Comparison of ENCODE assay signal across 8 mouse cellular contexts in the genomic region with DNA sequence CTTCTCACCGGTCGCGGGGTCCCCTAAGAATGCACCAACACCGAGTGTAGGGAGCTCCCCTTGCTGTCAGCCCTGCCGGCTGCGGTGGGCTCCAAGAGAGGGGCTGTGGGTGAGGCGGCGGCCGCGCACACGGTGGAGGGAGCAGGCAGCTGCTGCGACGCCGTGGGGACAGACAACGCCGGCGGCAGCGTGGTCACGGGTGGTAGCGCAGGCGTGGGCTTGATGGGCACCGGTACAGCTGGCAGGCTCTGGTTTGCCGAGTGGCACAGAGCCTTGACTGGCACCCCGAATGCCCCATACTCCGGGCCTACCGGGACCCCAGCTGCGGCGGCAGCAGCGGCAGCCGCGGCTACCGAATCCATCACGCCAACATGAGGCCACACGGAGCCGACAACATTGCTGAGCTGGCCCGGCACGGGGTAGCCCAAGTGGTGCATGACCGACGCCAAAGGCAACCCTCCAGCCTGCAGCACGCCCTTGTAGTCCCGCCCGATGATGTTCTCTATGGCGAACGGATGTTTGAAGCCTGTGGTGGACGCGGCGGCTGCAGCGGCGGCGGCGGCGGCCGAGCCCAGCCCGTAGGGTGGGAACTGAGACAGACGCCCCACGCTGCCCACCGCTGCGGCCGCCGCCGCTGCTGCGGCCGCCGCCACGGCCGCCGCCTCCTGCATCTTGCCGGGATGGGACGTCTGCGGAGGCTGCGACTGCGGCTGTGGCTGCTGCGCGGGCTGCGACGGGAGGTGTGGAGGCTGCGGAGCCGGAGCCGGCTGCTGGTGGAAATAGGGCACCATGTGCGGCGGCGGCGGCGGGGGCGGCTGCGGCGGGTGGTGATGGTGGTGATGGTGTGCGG. TPM values are rescaled to one million over a fixed set of nuclear protein-coding genes. Genes with fewer than 3 reads are reported as not detected.
DNase-seq lines count a peak whose midpoint lies in the region; ATAC-seq and TF ChIP-seq lines count a peak whose summit lies in the region.

No protein-coding gene starts in this region.

- peak; percentile 28 for DNase-seq in gastrocnemius, adult 2 months
- no peak for DNase-seq in gastrocnemius, postnatal 14 days
- peak; percentile 25 for DNase-seq in urinary bladder, adult 2 months (ENCODE audit: low spot score)
- DNase-seq in urinary bladder, postnatal 4 days (ENCODE audit: low spot score in 2 of 2): no peak
- DNase-seq in heart, postnatal 0 days (ENCODE audit: low spot score): no peak
- DNase-seq in cerebellum, adult 9-11 months: no peak

- under 1% methylated on average over 86 of the region's 88 CpGs for WGBS in heart, postnatal 0 days
- WGBS in limb, embryonic 12.5 days: 1% methylated on average over 81 of the region's 88 CpGs
- under 1% methylated on average over 87 of the region's 88 CpGs for WGBS in olfactory bulb, adult 2 months

- no peak overlapping the region for H3K9ac ChIP-seq in heart, postnatal 0 days (replicated peaks; ENCODE audit: low read depth, low read length)
- peak overlapping the region; percentile 53; the same call in 1 of the 2 replicates for H3K9ac ChIP-seq in limb, embryonic 12.5 days (replicated peaks)

- no peaks in the 10 kb centered on the region for H3K9me3 ChIP-seq in heart, postnatal 0 days (replicated peaks; ENCODE audit: control insufficient read depth, low read length)
- no peaks in the 10 kb centered on the region for H3K9me3 ChIP-seq in limb, embryonic 12.5 days

- TF ChIP-seq EP300 in heart, postnatal 0 days (IDR thresholded peaks at IDR 0.05; ENCODE audit: low read depth): no peak

- peak overlapping the region; percentile 66 for H3K4me2 ChIP-seq in heart, postnatal 0 days (ENCODE audit: low read depth, low read length)
- H3K4me2 ChIP-seq in limb, embryonic 12.5 days: peak overlapping the region; percentile 77

- TF ChIP-seq CTCF in gastrocnemius, adult 2 months (IDR thresholded peaks at IDR 0.05): no peak
- no peak for TF ChIP-seq CTCF in heart, postnatal 0 days (IDR thresholded peaks at IDR 0.05; ENCODE audit: low read depth)
- no peak for TF ChIP-seq CTCF in olfactory bulb, adult 2 months (IDR thresholded peaks at IDR 0.05; ENCODE audit: insufficient read depth, low read depth, low read length)

- no peak for ATAC-seq in heart, postnatal 0 days (ENCODE audit: insufficient read depth, low read depth)
- ATAC-seq in limb, embryonic 12.5 days (ENCODE audit: insufficient number of reproducible peaks, insufficient read depth, low FRiP score, low TSS enrichment, low read depth): peak; percentile 37; the same call in 1 of the 2 replicates

- H3K36me3 ChIP-seq in heart, postnatal 0 days (replicated peaks; ENCODE audit: control insufficient read depth, insufficient read depth, low read length): no peaks in the 10 kb centered on the region
- H3K36me3 ChIP-seq in limb, embryonic 12.5 days: no peaks in the 10 kb centered on the region

- H3K4me1 ChIP-seq in heart, postnatal 0 days (ENCODE audit: control insufficient read depth, insufficient read depth): 0 out of 2 replicates have a peak, but pooled peaks cover 11% of the 10 kb centered on the region
- H3K4me1 ChIP-seq in limb, embryonic 12.5 days (replicated peaks): peaks cover 38% of the 10 kb centered on the region
- peaks cover 27% of the 10 kb centered on the region for H3K4me1 ChIP-seq in olfactory bulb, adult 2 months (ENCODE audit: control insufficient read depth, insufficient read depth, low read length)

- H3K27ac ChIP-seq in gastrocnemius, adult 2 months: no peak overlapping the region
- H3K27ac ChIP-seq in heart, postnatal 0 days (ENCODE audit: low read depth): no peak overlapping the region
- H3K27ac ChIP-seq in limb, embryonic 12.5 days: no peak overlapping the region
- H3K27ac ChIP-seq in olfactory bulb, adult 2 months (ENCODE audit: insufficient read depth, low read depth, low read length): no peak overlapping the region

- H3K27me3 ChIP-seq in heart, postnatal 0 days (ENCODE audit: control insufficient read depth, insufficient read depth, low read length): peaks cover 96% of the 10 kb centered on the region
- H3K27me3 ChIP-seq in limb, embryonic 12.5 days: peaks cover 99% of the 10 kb centered on the region

- intact Hi-C loops in gastrocnemius, adult 2 months (cut with DNase I): no loop called here
- intact Hi-C loops in gastrocnemius, postnatal 14 days (cut with DNase I; ENCODE audit: low total_unique reads): no loop called here

- peak overlapping the region; percentile 64 for H3K4me3 ChIP-seq in gastrocnemius, adult 2 months
- H3K4me3 ChIP-seq in heart, postnatal 0 days (ENCODE audit: low read depth, low read length): peak overlapping the region; percentile 44
- H3K4me3 ChIP-seq in limb, embryonic 12.5 days (replicated peaks): peak overlapping the region; percentile 46
- peak overlapping the region; percentile 3 for H3K4me3 ChIP-seq in olfactory bulb, adult 2 months (ENCODE audit: insufficient read depth, low read depth, low read length)

- TF ChIP-seq POLR2A in olfactory bulb, adult 2 months (IDR thresholded peaks at IDR 0.05; ENCODE audit: insufficient read depth, low read depth, low read length): no peak

RNA-seq across cellular contexts. Expression of a gene that starts 1.0 kb away (rescaled TPM):
- not detected for total RNA-seq in gastrocnemius, adult 2 months (2021)
- not detected for total RNA-seq in gastrocnemius, postnatal 14 days (2021)
- polyA plus RNA-seq in urinary bladder, adult 2 months (2012; rRNA removed): not detected in 2 replicates
- total RNA-seq in heart, postnatal 0 days (2014; rRNA removed; ENCODE audit: low replicate concordance): not detected in 2 replicates
- not detected in 2 replicates for polyA plus RNA-seq in heart, postnatal 0 days (2015; fragmentation: Nextera tagmentation; extraction: Ambion mirVana)
- polyA plus RNA-seq in limb, embryonic 12.5 days (2016; fragmentation: Nextera tagmentation; extraction: Ambion mirVana): 0.14 TPM in 1 of 2 replicates, not detected in the other
- polyA plus RNA-seq in olfactory bulb, adult 2 months (2012; ENCODE audit: insufficient read depth, insufficient read length, low replicate concordance, missing spikeins): not detected in 2 replicates

Comparison
In these comparisons a context has a peak if more than half of its experiments do, and no peak if none do; other contexts are left out.
1. DNase-seq: peak in gastrocnemius, adult 2 months (single experiment) and urinary bladder, adult 2 months (single experiment); none in gastrocnemius, postnatal 14 days (single experiment), urinary bladder, postnatal 4 days (0 of 2), heart, postnatal 0 days (single experiment) and cerebellum, adult 9-11 months (single experiment).
2. H3K4me3 ChIP-seq: peak in every context shown above with its lines; median percentile 64 in gastrocnemius, adult 2 months; 46 in limb, embryonic 12.5 days; 44 in heart, postnatal 0 days; 3 in olfactory bulb, adult 2 months.